Mouse (Mus musculus) adrenal gland, adult (tissue): Measurements from ENCODE around the gene Dysf.

ENCODE experiments used
- DNase-seq, 2 experiments: peaks; one replicate each; pipeline ENCODE4 v3.0.0; 2022 to 2023; ENCODE audit warnings: low spot score in 1 of 2; ENCODE audit not compliant: inconsistent age in 2 of 2

Dysf gene

GRCm38 (mm10) chr6:84228196-84228595 is 219.8 kb downstream of the Dysf start:
- peak in 1 of 2 experiments; percentile 21 for DNase-seq

- peak in 1 of 2 experiments; percentile 32 for DNase-seq
Observed at GRCm38 (mm10) chr6:84228786-84229185, 220.4 kb downstream of the Dysf start.

- peak in 1 of 2 experiments; percentile 26 for DNase-seq
Observed at GRCm38 (mm10) chr6:84229739-84230138, 221.3 kb downstream of the Dysf start.

GRCm38 (mm10) chr6:84231108-84231507 is 222.7 kb downstream of the Dysf start:
- peak in 1 of 2 experiments; percentile 25 for DNase-seq

GRCm38 (mm10) chr6:84232063-84232760 is 223.8 kb downstream of the Dysf start:
- peak in 1 of 2 experiments; percentile 26 for DNase-seq

- peak; percentile 70 to 90 for DNase-seq
Observed at GRCm38 (mm10) chr6:84233783-84234182, 225.4 kb downstream of the Dysf start.

- no peak for DNase-seq
Observed at GRCm38 (mm10) chr6:84235365-84235764, 227.0 kb downstream of the Dysf start.

GRCm38 (mm10) chr6:84243385-84243784 is 235.0 kb downstream of the Dysf start:
- no peak for DNase-seq

GRCm38 (mm10) chr6:84246101-84246760 is 237.8 kb downstream of the Dysf start:
- DNase-seq: no peak

GRCm38 (mm10) chr6:84246979-84247378 is 238.6 kb downstream of the Dysf start:
- DNase-seq: no peak
